Mouse (Mus musculus): ENCODE measurements around the gene Gpr34. TPM values are rescaled to one million over a fixed set of nuclear protein-coding genes. Genes with fewer than 3 reads are reported as not detected.

The Gpr34 gene
- polyA plus RNA-seq, 1 experiment from 2014 or later: 1.8 TPM

- WGBS: 64% methylated on average over 4 of the region's 4 CpGs
- H3K9me3 ChIP-seq (ENCODE audit: control insufficient read depth, low read length): no peaks in the 10 kb centered on the region
Observed at GRCm38 (mm10) chrX:13618476-13618875, 13.4 kb upstream of the Gpr34 start.

GRCm38 (mm10) chrX:13621473-13621872 lies 10.4 kb upstream of the Gpr34 start:
- Histone ChIP-seq H3K9ac (ENCODE audit: low read length) (no peak overlapping the region), H3K27me3 (ENCODE audit: control insufficient read depth, insufficient read depth, low read depth, low read length) (no peaks in the 10 kb centered on the region; the same call in 1 of the 2 replicates), H3K4me1 (replicated peaks; ENCODE audit: control insufficient read depth, insufficient read depth, low read length) (no peaks in the 10 kb centered on the region), H3K27ac (ENCODE audit: low read length) (peak overlapping the region; percentile 57), H3K9me3 (ENCODE audit: control insufficient read depth, low read length) (no peaks in the 10 kb centered on the region), H3K4me2 (ENCODE audit: low read depth, low read length) (no peak overlapping the region), H3K4me3 (ENCODE audit: low read length) (no peak overlapping the region), H3K36me3 (ENCODE audit: control insufficient read depth, insufficient read depth, low read length) (0 out of 2 replicates have a peak, but pooled peaks cover 2% of the 10 kb centered on the region)
- 61% methylated on average over 4 of the region's 4 CpGs for WGBS
- ATAC-seq (ENCODE audit: low read depth): peak; percentile 49; the same call in 1 of the 2 replicates

More at GRCm38 (mm10) chrX:13618476-13618875, 13.4 kb upstream of the Gpr34 start:
- Histone ChIP-seq H3K36me3 (ENCODE audit: control insufficient read depth, insufficient read depth, low read length) (0 out of 2 replicates have a peak, but pooled peaks cover 2% of the 10 kb centered on the region), H3K9ac (ENCODE audit: low read length) (no peak overlapping the region), H3K27me3 (ENCODE audit: control insufficient read depth, insufficient read depth, low read depth, low read length) (no peaks in the 10 kb centered on the region; the same call in 1 of the 2 replicates), H3K4me3 (ENCODE audit: low read length) (no peak overlapping the region), H3K27ac (ENCODE audit: low read length) (no peak overlapping the region), H3K4me2 (ENCODE audit: low read depth, low read length) (no peak overlapping the region), H3K4me1 (replicated peaks; ENCODE audit: control insufficient read depth, insufficient read depth, low read length) (no peaks in the 10 kb centered on the region)
- no peak for ATAC-seq (ENCODE audit: low read depth)

GRCm38 (mm10) chrX:13622654-13623053 lies 9.2 kb upstream of the Gpr34 start:
- no peak overlapping the region for H3K4me2 ChIP-seq (ENCODE audit: low read depth, low read length)
- no peaks in the 10 kb centered on the region; the same call in 1 of the 2 replicates for H3K27me3 ChIP-seq (ENCODE audit: control insufficient read depth, insufficient read depth, low read depth, low read length)
- H3K27ac ChIP-seq (ENCODE audit: low read length): no peak overlapping the region
- 0 out of 2 replicates have a peak, but pooled peaks cover 2% of the 10 kb centered on the region for H3K36me3 ChIP-seq (ENCODE audit: control insufficient read depth, insufficient read depth, low read length)
- H3K9ac ChIP-seq (ENCODE audit: low read length): no peak overlapping the region
- no peak for ATAC-seq (ENCODE audit: low read depth)
- no peaks in the 10 kb centered on the region for H3K9me3 ChIP-seq (ENCODE audit: control insufficient read depth, low read length)
- no peak overlapping the region for H3K4me3 ChIP-seq (ENCODE audit: low read length)
- no peaks in the 10 kb centered on the region for H3K4me1 ChIP-seq (replicated peaks; ENCODE audit: control insufficient read depth, insufficient read depth, low read length)
- WGBS: 76% methylated on average over 5 of the region's 5 CpGs

- H3K27me3 ChIP-seq (ENCODE audit: control insufficient read depth, insufficient read depth, low read depth, low read length): no peaks in the 10 kb centered on the region
- no peak for ATAC-seq (ENCODE audit: low read depth)
- WGBS: 69% methylated on average over 1 of the region's 1 CpGs
- no peaks in the 10 kb centered on the region for H3K4me1 ChIP-seq (replicated peaks; ENCODE audit: control insufficient read depth, insufficient read depth, low read length)
- H3K4me3 ChIP-seq (ENCODE audit: low read length): no peak overlapping the region
- H3K9me3 ChIP-seq (ENCODE audit: control insufficient read depth, low read length): no peaks in the 10 kb centered on the region
- H3K27ac ChIP-seq (ENCODE audit: low read length): no peak overlapping the region
- no peak overlapping the region for H3K9ac ChIP-seq (ENCODE audit: low read length)
- H3K4me2 ChIP-seq (ENCODE audit: low read depth, low read length): no peak overlapping the region
- H3K36me3 ChIP-seq (ENCODE audit: control insufficient read depth, insufficient read depth, low read length): no peaks in the 10 kb centered on the region
Observed at GRCm38 (mm10) chrX:13636398-13636797, 4.5 kb downstream of the Gpr34 start.

GRCm38 (mm10) chrX:13638894-13639293 lies 7.0 kb downstream of the Gpr34 start:
- Histone ChIP-seq H3K4me3 (ENCODE audit: low read length) (no peak overlapping the region), H3K4me1 (replicated peaks; ENCODE audit: control insufficient read depth, insufficient read depth, low read length) (no peaks in the 10 kb centered on the region), H3K4me2 (ENCODE audit: low read depth, low read length) (no peak overlapping the region), H3K27ac (ENCODE audit: low read length) (no peak overlapping the region), H3K36me3 (ENCODE audit: control insufficient read depth, insufficient read depth, low read length) (no peaks in the 10 kb centered on the region), H3K9ac (ENCODE audit: low read length) (no peak overlapping the region), H3K27me3 (ENCODE audit: control insufficient read depth, insufficient read depth, low read depth, low read length) (no peaks in the 10 kb centered on the region), H3K9me3 (ENCODE audit: control insufficient read depth, low read length) (no peaks in the 10 kb centered on the region)
- 39% methylated on average over 2 of the region's 2 CpGs for WGBS
- ATAC-seq (ENCODE audit: low read depth): no peak

- Histone ChIP-seq H3K4me2 (ENCODE audit: low read depth, low read length) (no peak overlapping the region), H3K4me3 (ENCODE audit: low read length) (no peak overlapping the region), H3K9ac (ENCODE audit: low read length) (no peak overlapping the region), H3K27ac (ENCODE audit: low read length) (no peak overlapping the region), H3K9me3 (ENCODE audit: control insufficient read depth, low read length) (no peaks in the 10 kb centered on the region), H3K27me3 (ENCODE audit: control insufficient read depth, insufficient read depth, low read depth, low read length) (no peaks in the 10 kb centered on the region), H3K4me1 (replicated peaks; ENCODE audit: control insufficient read depth, insufficient read depth, low read length) (no peaks in the 10 kb centered on the region), H3K36me3 (ENCODE audit: control insufficient read depth, insufficient read depth, low read length) (no peaks in the 10 kb centered on the region)
- peak; percentile 10; the same call in 1 of the 2 replicates for ATAC-seq (ENCODE audit: low read depth)
- WGBS: 57% methylated on average over 2 of the region's 2 CpGs
Observed at GRCm38 (mm10) chrX:13651889-13652288, 20.0 kb downstream of the Gpr34 start.

GRCm38 (mm10) chrX:13652291-13652690 lies 20.4 kb downstream of the Gpr34 start:
- WGBS: 79% methylated on average over 1 of the region's 1 CpGs

GRCm38 (mm10) chrX:13655005-13655421 lies 23.1 kb downstream of the Gpr34 start:
- no peak overlapping the region for H3K27ac ChIP-seq (ENCODE audit: low read length)
- H3K27me3 ChIP-seq (ENCODE audit: control insufficient read depth, insufficient read depth, low read depth, low read length): peaks cover 2% of the 10 kb centered on the region; the same call in 1 of the 2 replicates
- ATAC-seq (ENCODE audit: low read depth): no peak
- no peaks in the 10 kb centered on the region for H3K36me3 ChIP-seq (ENCODE audit: control insufficient read depth, insufficient read depth, low read length)
- no peak overlapping the region for H3K4me3 ChIP-seq (ENCODE audit: low read length)
- WGBS: 87% methylated on average over 3 of the region's 3 CpGs
- H3K4me1 ChIP-seq (replicated peaks; ENCODE audit: control insufficient read depth, insufficient read depth, low read length): no peaks in the 10 kb centered on the region
- H3K9me3 ChIP-seq (ENCODE audit: control insufficient read depth, low read length): no peaks in the 10 kb centered on the region
- H3K4me2 ChIP-seq (ENCODE audit: low read depth, low read length): no peak overlapping the region
- no peak overlapping the region for H3K9ac ChIP-seq (ENCODE audit: low read length)

More at GRCm38 (mm10) chrX:13652291-13652690, 20.4 kb downstream of the Gpr34 start:
- H3K9me3 ChIP-seq (ENCODE audit: control insufficient read depth, low read length): no peaks in the 10 kb centered on the region
- no peaks in the 10 kb centered on the region for H3K27me3 ChIP-seq (ENCODE audit: control insufficient read depth, insufficient read depth, low read depth, low read length)
- no peak overlapping the region for H3K4me3 ChIP-seq (ENCODE audit: low read length)
- no peaks in the 10 kb centered on the region for H3K4me1 ChIP-seq (replicated peaks; ENCODE audit: control insufficient read depth, insufficient read depth, low read length)
- no peak overlapping the region for H3K9ac ChIP-seq (ENCODE audit: low read length)
- H3K27ac ChIP-seq (ENCODE audit: low read length): no peak overlapping the region
- H3K4me2 ChIP-seq (ENCODE audit: low read depth, low read length): no peak overlapping the region
- no peak for ATAC-seq (ENCODE audit: low read depth)
- no peaks in the 10 kb centered on the region for H3K36me3 ChIP-seq (ENCODE audit: control insufficient read depth, insufficient read depth, low read length)

- WGBS: 76% methylated on average over 6 of the region's 6 CpGs
- H3K4me3 ChIP-seq (ENCODE audit: low read length): no peak overlapping the region
- no peak for ATAC-seq (ENCODE audit: low read depth)
- no peak overlapping the region for H3K9ac ChIP-seq (ENCODE audit: low read length)
- H3K4me2 ChIP-seq (ENCODE audit: low read depth, low read length): no peak overlapping the region
- H3K9me3 ChIP-seq (ENCODE audit: control insufficient read depth, low read length): no peaks in the 10 kb centered on the region
- no peaks in the 10 kb centered on the region for H3K4me1 ChIP-seq (replicated peaks; ENCODE audit: control insufficient read depth, insufficient read depth, low read length)
- H3K27ac ChIP-seq (ENCODE audit: low read length): no peak overlapping the region
- no peaks in the 10 kb centered on the region for H3K36me3 ChIP-seq (ENCODE audit: control insufficient read depth, insufficient read depth, low read length)
- H3K27me3 ChIP-seq (ENCODE audit: control insufficient read depth, insufficient read depth, low read depth, low read length): peaks cover 2% of the 10 kb centered on the region; the same call in 1 of the 2 replicates
Observed at GRCm38 (mm10) chrX:13655906-13656305, 24.0 kb downstream of the Gpr34 start.

Measured in lung, embryonic 16.5 days (tissue).